Mouse (Mus musculus) right cerebral cortex, postnatal 10 days (tissue): ENCODE results near the gene Rap1a.

Source experiments
- DNase-seq, 2 experiments: peaks; one replicate each; pipeline ENCODE4 v3.0.0; 2021; ENCODE audit warnings: low spot score in 2 of 2

Gene Rap1a

DNA sequence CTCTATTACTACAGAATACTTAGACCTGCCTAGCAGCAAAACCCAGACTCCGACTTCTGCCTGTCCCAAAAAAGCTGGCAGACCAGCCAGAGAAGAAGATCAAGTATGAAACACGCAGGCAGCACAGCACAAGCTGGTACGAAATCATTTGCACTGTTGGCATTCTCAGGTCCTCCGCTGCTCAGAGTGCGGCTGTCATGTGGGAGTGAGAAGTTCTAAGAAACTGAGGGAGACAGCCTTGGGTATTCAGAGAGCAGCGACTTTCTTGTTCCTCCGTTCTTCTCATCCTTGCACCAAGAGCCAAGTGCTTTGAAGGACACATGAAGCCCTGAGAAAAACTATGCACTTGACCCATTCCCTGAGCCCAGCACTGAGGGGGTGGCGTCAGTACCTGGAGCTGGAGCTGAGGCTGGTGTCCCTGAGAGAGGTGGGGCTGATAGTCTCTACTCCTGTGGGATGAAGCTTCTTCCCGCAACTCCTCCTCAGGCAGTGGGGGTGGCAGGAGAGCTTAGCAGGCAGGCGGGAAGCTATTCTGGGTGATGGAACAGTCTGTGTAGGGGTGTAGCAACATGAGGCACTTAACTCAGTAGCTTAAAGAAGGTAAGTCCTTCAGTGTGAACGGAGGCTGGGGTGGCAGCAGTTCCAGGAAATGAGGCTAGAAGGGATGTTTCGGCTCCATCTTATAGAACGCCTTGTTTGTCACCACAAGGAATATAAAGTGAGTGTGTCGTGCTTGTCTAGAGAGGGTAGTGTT, 107.6 kb downstream of the Rap1a start:
- peak; percentile 79 to 89 for DNase-seq

DNA sequence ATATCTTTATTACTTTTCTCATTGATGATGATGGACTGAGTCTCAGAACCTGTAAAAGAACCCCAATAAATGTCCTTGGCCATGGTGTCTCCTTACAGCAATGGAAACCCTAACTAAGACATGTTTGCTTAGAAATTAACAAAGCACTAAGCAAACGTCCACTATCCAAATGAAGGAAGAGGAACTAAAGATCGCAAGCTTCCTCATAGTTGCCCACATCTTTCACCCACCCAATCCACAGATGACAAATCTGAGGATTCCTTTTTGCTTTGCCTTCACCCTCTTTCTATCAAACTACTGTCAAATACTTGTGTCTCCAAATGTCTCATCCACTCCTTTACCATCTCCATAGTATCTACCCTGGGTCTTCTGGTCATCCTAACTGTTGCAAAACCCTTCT, 112.6 kb downstream of the Rap1a start:
- peak in 1 of 2 experiments; percentile 4 for DNase-seq

DNA sequence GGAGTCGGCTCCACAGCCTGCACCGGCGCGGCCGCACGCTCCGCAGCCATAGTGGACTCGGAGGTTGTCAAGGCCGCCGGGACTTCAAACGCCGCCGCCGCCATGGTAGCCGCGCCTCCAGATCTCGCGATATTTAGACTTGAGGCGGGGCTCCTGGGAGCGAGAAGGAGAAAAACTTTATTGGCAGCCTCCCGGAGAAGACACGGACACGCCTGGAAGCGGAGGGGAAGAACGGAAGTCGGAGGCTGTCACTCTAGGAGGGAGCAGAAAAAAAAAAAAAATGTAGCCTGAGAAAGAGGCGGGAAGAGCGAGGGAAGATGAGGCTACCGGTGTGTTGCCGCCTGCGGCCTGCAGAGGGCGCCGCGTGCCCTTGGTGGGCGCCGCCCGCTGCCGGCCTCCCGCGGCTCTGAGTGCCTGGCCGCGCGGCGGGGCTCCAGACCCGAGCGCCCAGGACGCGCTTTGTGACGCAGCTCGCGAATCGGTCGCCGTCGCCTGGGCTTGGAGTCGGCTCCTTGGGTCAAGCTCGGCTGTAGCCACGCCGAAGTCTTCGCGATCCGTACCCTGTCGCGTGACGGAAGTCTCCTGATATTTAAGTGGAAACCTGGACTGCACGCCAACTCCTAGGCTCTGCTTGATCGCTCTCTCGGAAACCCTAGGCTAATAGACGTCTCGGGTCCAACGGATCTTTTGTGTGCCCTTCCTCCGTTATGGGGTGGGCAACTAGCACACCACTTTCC, 113.6 kb downstream of the Rap1a start, which contains the start of gene Ddx20:
Gene Ddx20, minus strand, starts transcription at position 251 of the 737 bp plus-strand sequence.
- peak; percentile 97 for DNase-seq

DNA sequence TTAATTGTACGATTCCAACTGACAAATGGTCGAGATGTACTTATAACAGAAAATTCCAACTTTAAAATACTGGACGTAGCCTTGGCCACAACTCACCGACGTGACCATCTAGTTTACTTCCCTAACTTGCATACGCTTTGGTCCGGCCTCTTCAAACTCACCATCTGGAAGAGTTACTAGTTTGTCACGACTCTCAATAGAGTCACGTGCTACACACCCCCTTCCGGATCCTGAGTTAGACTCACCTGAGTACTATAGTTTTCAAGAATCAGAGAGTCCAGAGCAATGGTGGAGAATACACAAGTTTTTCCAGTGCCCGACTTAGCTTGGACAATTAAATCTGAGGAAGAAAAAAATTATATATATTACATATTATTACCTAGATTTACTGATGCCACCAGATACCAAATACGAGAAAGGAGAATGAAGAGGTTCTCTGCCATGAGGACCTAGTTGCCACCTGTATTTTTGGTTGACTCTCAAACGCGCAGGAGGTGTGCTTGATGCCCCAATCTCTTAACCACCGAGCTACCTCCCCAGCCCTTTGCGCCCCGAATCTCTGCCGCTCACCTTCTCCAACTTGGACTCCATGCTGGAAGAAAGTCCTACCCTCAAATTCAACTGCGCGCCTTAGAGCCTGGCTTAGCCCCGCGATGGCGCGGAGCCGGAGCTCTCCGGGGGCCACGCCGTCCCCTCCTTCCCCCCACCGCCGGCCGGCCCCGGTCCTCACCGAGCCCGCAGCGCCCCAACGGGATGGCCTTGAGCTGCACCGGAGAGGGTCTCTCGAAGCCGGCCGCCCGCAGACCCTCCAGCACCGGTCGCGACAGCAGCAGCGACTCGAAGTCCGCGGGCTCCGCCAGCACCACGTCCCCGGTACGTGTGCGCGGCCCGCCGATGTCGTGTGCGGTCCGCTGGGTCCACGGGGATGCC, 114.5 kb downstream of the Rap1a start:
- no peak for DNase-seq

DNA sequence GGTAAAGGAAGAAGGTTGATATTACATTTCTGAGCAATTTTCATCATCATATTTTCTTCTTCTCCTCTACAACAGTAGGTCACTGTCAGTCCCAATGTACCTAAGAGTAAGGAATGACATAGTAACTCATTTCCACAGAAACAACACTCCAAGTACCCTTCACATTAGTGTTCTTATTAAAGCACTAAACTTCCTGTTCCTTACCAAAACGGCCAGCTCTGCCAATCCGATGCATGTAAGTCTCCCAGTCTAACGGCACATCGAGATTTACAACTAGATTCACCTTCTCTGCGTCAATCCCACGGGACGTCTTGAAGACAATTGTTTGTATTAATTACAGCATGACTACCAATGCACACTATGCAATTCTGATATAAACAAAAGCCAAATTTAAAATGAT, 120.8 kb downstream of the Rap1a start:
- no peak for DNase-seq
